Mouse (Mus musculus): ENCODE measurements at regions not wholly inside any gene's neighbourhood (a gene's known extent, or its start where the extent isn't known, plus 50 kb on each side); places are given as distances from the start of the nearest gene placed in this dataset.

DNA sequence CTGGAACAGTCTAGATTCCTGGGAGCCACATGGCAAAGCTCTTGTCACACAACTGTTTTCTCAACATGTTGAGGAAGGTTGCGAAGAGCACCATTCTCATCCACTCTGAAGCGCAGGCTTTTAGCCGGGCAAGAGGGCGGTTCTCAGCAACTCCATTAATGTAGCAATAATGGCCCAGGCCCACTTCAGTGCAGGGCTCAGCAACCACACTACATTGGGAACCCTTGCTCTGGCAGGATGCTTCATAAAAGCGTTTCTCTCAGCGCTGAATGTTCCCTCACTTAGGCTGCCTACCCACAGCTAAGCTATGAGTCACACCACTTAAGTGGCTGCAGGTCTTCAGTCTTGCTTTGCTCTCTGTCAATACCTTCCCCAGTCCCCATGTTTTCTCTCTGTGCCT is 102.2 kb upstream of the Oxgr1 start:
- TF ChIP-seq TCF12 (IDR thresholded peaks at IDR 0.05; ENCODE audit: insufficient read depth, poor library complexity, severe bottlenecking) (no peak), MYOD1 (IDR thresholded peaks at IDR 0.05; ENCODE audit: control insufficient read depth in 1 of 3, insufficient read length in 2 of 3, low read depth in 2 of 3) (no peak), MAX (IDR thresholded peaks at IDR 0.05; ENCODE audit: low read depth) (no peak), POLR2A (IDR thresholded peaks at IDR 0.05; ENCODE audit: insufficient read length, low read depth) (no peak), SRF (IDR thresholded peaks at IDR 0.05; ENCODE audit: control insufficient read depth, insufficient read length, low read depth) (no peak), CEBPB (IDR thresholded peaks at IDR 0.05; ENCODE audit: insufficient read depth, poor library complexity, severe bottlenecking) (no peak), TCF3 (IDR thresholded peaks at IDR 0.05; ENCODE audit: insufficient read length, low read depth) (no peak), MYOG (IDR thresholded peaks at IDR 0.05; ENCODE audit: control insufficient read depth in 1 of 3, insufficient read depth in 1 of 3, insufficient read length in 2 of 3, low read depth in 2 of 3) (no peak)
